Mouse (Mus musculus) brain, embryonic 14.5 days (tissue): ENCODE data around the gene Stra8. TPM values are rescaled to one million over a fixed set of nuclear protein-coding genes. Genes with fewer than 3 reads are reported as not detected.

Experiments
- DNase-seq: peaks from one replicate; pipeline ENCODE4 v3.0.0-alpha.2; 2011; ENCODE audit warnings: low read depth
- CTCF ChIP-seq: fragments of 200-500 bp; IDR thresholded peaks from 2 replicates; pipeline ENCODE4 v1.5.1; 2012; ENCODE audit warnings: inconsistent platforms, mild to moderate bottlenecking, moderate library complexity, borderline replicate concordance; ENCODE audit not compliant: insufficient read depth, insufficient read length; ENCODE audit errors: extremely low read depth
- POLR2A ChIP-seq: fragments of 200-500 bp; IDR thresholded peaks from 2 replicates; pipeline ENCODE4 v1.6.1; 2012; ENCODE audit warnings: mild to moderate bottlenecking, inconsistent platforms, borderline replicate concordance; ENCODE audit not compliant: poor library complexity, insufficient read depth, insufficient read length, severe bottlenecking; ENCODE audit errors: extremely low read depth
- polyA plus RNA-seq: library from polyadenylated mRNA; depleted of rRNA; stranded (reverse); fragments of >200 nt; gene quantifications from 2 replicates; pipeline ENCODE4 v1.2.3, GENCODE M21; 2012

Stra8 gene
- polyA plus RNA-seq, 1 experiment: not detected

DNA sequence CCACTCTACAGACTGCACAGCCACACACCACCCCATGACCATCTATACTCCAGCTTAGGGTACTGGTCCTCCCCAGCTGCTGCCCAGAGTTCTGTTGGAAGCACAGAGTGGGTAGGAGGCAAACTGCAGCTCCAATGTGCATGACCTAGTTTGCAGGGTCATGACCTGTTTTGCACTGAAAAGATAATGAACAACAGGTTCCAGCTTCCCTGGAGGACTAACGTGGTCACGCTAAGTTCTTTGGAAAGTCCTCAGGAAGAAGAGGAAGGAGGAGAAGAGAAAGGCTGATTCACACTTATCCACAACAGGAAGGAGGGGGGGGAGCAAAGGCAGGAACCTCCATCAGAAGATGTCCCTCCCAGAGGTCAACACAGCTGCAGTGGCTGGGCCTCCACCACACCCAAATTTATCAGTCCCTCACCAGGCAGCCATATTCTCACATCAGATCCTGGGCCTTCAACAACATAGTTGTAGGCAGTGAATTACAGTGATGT lies 12.8 kb upstream of the Stra8 start:
- TF ChIP-seq CTCF (no peak), POLR2A (no peak)
- DNase-seq: no peak

DNA sequence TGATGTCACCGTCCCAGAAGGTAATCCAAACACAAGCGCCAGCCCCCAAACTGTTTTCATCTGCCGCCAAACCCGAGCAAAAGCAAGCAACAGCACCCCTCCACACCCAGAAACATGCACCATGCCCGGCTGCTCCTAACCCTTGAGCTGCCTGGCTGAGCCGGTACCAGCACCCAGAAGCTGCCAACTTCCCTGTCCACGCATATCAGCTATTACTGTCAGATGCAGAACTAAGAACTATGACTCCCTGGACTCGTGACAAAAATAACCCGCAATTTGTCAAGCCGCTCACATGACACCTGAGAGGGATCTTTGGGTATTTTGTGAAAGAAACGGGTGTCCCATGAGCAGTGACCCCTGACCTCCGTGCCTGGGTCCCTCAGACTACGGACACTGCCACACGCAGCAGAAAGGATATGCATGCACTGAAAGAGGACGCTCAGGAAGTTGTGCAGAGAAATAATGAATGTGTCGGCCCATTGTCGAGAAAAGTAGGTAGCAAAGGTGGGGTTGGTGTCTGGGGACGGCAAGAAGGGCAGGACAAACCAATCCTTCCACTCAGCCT lies 12.2 kb upstream of the Stra8 start:
- TF ChIP-seq POLR2A (no peak), CTCF (no peak)
- no peak for DNase-seq

DNA sequence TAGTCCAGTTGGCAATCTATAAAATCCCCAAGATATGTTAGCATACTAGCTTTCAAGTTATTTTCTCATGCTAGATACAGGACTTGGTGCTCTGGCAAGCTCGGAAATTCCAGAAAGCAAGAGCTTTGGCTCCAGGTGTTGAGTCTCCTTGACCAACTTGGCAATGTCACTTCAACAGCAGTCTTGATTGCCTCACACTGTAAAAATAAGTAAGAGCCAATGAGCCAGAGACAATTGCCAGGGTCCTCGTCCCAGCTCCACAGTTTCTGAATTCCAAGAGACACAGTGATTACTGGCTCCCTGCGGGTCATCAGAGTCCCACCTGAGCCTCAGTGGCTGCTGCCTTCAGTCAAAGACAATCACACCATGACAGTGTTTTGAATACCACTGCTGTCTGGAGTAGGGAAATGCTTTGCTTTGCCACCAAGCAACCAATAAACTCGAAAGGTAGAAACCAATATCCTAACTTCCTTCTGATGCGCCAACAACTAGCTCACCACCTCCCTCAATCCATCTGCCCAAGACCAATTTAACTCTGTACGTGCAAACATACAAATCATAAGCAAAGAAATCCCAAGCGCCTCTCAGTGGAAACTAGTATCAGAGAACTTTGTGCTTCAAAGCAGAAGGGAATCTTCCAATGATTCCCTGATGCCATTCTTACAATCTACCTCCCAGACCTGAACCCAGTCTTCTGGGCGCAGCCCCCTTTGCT lies 10.2 kb upstream of the Stra8 start:
- TF ChIP-seq CTCF (no peak), POLR2A (no peak)
- DNase-seq: no peak

DNA sequence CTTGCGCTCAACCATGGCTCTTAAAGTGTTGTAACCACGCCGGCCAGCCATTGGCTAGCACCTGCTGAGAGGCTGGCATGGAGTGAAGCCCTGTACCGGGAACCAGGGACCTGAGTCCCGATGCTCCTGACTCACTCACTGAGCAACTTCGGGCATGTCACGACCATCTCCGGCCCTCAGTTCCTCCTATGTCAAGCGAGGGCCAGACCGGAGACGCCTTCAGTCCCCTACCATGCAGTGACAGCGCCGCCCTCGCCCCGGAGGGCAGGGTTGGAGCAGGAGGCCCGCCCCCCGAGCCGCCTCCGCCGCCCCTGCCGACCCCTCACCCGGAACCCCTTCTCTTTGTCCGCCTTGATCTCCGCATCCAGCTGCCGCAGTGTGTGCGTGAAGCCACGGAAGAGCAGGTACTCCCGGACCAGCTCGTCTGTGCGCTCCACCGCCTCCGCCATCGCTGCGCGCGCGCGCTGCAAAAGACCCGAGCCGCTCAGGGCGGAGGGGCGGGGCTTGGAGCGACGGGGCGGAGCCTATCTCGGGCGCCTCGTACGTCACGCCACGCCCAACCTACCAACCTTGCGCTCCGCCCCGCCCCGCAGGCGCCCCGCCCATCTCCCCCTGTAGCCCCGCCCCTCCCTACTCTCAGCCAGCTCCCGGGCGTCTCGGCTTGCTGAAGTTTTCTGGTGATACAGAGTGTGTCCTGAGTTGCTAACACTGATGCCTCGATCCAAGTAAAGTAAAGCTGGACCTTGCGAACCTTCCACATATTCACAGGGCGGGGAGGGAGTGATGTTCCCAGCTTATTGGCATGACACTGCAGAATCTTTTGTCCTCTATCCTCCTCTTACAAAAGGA lies 9.4 kb upstream of the Stra8 start, which contains the start of gene Wdr91:
Wdr91 (minus strand) TSS at position 506 of the 849 bp plus-strand sequence.
- TF ChIP-seq CTCF (no peak), POLR2A (peak; percentile 84)
- peak; percentile 96 for DNase-seq

DNA sequence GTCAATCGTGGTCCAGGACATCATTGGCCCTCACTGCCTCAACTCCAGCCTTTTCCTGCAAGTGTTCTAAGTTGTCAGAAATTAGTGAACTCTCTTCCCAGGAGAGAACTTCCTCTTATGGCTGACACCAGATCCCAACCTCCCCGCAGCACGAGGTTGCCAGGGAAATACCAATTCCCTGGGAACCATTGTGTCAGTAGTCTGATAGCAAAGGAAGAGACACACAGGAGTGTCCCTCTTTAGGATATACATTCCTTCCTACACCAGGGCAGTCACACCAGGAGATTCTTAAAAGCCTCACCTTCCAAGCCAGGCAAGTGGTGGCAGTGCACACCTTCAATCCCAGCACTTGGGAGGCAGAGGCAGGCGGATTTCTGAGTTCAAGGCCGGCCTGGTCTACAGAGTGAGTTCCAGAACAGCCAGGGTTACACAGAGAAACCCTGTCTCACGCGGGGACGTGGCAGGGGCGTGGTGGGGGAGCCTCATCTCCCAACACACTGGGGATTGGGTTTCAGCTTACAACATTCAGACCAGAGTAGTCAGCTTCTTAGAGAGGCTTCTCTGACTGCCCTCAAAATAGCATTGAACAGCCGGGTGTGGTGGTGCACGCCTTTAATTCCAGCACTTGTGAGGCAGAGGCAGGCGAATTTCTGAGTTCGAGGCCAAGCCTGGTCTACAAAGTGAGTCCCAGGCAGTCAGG lies 6.5 kb upstream of the Stra8 start:
- TF ChIP-seq POLR2A (no peak), CTCF (no peak)

DNA sequence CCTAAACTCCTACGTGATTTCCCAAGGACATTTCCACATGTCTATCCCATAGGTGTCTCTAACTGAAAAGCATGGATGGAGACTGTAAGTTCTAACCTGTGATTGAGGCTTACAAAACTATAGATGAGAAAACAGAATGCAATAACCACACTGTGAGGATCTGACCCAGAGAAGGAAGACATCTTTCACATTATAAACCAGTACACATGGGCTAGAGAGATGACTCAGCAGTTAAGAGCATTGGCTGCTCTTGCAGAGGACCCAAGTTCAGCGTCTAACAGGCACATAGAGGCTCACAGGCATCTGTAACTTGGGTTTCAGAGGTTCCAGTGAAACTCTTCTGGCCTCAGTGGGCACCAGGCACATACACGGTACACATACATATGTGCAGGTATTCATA lies 5.5 kb upstream of the Stra8 start:
- TF ChIP-seq CTCF: no peak
- TF ChIP-seq POLR2A: no peak
- DNase-seq: no peak

More for the DNA sequence above, 6.5 kb upstream of the Stra8 start:
- no peak for DNase-seq

DNA sequence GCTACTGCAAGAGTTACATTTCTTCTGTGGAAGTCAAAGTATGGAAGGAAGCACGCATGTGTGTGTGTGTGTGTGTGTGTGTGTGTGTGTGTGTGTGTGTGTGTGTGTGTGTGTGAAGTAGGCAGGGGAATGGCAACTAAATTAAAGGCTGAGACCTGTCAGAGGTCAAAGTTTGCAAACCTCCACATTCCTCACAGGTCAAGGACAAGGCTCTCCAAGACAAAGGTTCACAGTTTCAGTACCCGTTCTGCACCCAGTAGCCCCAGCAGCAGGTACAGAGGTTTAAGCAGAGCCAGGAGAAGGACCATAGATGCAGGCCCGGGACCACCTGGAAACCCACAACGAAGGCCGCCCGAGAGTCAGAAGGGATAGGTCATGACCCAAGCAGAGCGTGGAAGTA lies 817 bp upstream of the Stra8 start:
- no peak for DNase-seq
- TF ChIP-seq POLR2A (no peak), CTCF (no peak)

DNA sequence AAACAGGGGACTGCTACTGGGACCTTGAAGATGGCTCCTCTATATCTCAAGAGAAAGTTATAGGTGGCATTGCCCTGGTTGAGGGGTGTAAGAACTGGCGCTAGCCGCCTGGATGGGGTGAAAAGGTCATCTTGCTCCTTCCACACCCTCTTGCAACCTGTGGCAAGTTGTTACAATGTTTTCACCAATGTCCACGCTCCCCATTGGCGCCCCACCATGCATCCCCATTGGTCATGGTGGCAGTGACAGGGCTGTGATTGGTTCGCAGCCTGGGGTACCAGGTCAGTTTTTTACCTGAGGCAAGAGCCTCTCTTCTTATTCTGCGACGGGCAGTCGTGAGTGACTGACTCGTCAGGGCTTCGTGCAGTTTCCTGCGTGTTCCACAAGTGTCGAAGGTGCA lies 668 bp downstream of the Stra8 start:
- TF ChIP-seq POLR2A (no peak), CTCF (no peak)
- DNase-seq: no peak

DNA sequence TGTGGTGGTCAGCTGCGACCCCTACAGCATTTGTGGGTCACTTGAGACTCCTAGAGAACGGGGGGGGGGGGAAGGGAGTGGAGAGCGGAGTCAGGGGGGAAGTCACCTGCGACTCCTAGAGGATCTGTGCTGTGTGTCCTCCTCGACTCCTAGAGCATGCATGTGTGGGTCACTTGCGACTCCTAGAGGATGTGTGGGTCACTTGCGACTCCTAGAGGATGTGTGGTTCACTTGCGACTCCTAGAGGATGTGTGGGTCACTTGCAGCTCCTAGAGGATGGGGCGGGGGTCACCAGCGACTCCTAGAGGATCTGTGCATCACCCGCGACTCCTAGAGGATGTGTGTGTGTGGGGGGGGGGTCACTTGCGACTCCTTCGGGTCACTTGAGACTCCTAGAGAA lies 2.0 kb downstream of the Stra8 start:
- TF ChIP-seq CTCF (peak; percentile 36; the same call in 1 of the 2 replicates), POLR2A (no peak)
- peak; percentile 28 for DNase-seq

DNA sequence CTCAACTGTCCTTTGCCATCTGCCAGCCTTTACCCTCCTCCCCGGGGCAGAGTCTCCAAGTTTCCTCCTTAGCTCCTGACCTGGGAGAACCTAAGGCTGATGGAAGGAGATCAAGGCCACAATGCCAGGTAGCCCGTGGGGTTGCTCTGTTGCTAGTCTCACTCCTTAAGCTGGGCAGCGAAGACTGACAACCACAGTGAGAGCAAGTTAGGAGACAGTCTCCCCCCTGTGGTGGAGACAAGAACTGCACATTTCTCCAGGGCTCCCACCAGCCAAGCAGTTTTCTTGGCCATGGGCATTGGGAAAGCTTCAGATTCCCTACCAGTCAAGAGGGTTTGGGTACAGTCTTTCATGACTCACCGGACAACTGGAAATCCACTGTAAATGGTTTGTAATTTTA lies 7.2 kb downstream of the Stra8 start:
- no peak for TF ChIP-seq POLR2A
- peak; percentile 78 for TF ChIP-seq CTCF
- peak; percentile 65 for DNase-seq

DNA sequence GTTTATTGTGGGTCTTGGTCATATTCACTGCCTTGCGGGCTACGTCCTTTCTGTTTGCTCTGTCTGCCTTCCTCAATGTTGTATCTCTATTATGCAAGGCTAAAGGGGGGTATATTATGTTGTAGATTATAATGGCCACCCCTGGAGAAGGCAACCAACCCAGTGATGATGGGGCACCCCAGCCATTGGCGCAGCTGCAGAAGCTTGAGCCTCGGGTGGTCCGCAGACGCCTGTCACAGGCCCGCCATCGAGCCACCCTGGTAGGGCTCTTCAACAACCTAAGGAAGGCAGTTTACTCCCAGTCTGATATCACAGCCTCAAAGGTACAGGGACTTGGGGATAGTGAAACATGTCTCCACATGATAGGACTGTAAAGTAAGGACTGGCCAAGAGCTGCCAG lies 7.6 kb downstream of the Stra8 start:
- no peak for DNase-seq
- TF ChIP-seq POLR2A (no peak), CTCF (no peak)

DNA sequence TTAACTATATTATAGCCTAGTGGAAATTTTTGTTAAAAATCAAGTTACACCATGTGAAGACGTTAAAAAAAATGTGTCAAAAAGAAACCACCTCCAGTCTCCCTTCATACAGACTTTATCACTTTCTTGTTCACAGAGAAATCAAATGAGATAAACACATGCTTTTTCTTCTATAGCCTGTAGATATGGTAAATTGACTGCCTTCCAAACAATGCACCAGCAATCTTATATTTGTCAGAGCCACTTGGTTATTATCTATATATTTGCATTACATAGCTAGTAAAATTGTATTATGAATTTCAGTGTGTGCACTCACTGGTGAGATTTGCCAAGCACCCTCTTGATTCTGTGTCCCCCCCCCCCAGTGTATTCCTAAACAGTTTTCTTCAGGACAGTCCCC lies 12.7 kb downstream of the Stra8 start:
- no peak for DNase-seq
- TF ChIP-seq CTCF (no peak), POLR2A (no peak)
